In the genomic region with DNA sequence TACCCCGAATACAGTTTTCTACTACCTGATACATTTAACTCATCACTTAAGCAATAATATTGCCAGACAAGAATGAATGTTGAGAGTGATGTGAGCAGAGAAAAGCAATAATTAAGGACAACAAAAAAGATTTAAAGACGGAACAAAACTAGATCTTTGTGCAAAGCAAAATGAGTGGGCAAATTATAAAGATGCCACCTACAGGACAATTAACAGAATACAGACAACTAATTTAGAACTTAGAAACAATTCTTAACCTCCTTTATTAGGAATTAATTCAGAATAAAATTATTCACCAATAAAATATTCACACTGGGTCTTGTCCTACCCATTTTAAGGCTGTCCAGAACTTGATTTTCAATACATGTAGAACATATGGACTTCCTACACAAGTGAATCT, we compare ENCODE assay signal across 15 mouse cellular contexts.
"Had no signal": no experiment of that assay in that cellular context is flagged by ENCODE, and none has a peak within 500 bp of the region (broad histone marks: within the 10 kb centered on the region; RNA-seq: fewer than 3 reads in every experiment).

No protein-coding gene starts in this region.

- ATAC-seq: midbrain, embryonic 16.5 days had no signal

- DNase-seq: kidney, adult 9 months; kidney, postnatal 10 days; kidney, postnatal 4 days; liver; lung, embryonic 14.5 days; lung, postnatal 14 days; right cerebral cortex, postnatal 14 days; thymus, postnatal 36 days had no signal

- H3K4me1 ChIP-seq: limb, embryonic 12.5 days; stomach, embryonic 15.5 days had no signal

- H3K9me3 ChIP-seq: limb, embryonic 12.5 days; megakaryocyte, embryonic 14.5 days; midbrain, embryonic 12.5 days; stomach, embryonic 15.5 days had no signal

- H3K36me3 ChIP-seq: limb, embryonic 12.5 days; midbrain, embryonic 12.5 days; stomach, embryonic 15.5 days had no signal

- H3K27ac ChIP-seq: limb, embryonic 12.5 days; liver, embryonic 14.5 days; macrophage; midbrain, embryonic 12.5 days; stomach, embryonic 15.5 days had no signal

- H3K9ac ChIP-seq: limb, embryonic 12.5 days; liver, embryonic 14.5 days; lung, embryonic 14.5 days; midbrain, embryonic 12.5 days; stomach, embryonic 15.5 days had no signal

- H3K27me3 ChIP-seq: limb, embryonic 12.5 days; megakaryocyte, embryonic 14.5 days; midbrain, embryonic 12.5 days; stomach, embryonic 15.5 days had no signal

- H3K4me3 ChIP-seq: limb, embryonic 12.5 days; megakaryocyte, embryonic 14.5 days; midbrain, embryonic 12.5 days; stomach, embryonic 15.5 days had no signal

- H3K4me2 ChIP-seq: limb, embryonic 12.5 days; lung, embryonic 14.5 days; midbrain, embryonic 12.5 days; stomach, embryonic 15.5 days had no signal
